Mouse (Mus musculus): ENCODE results near the gene Sdk1. TPM values are rescaled to one million over a fixed set of nuclear protein-coding genes. Genes with fewer than 3 reads are reported as not detected.

Sdk1 gene
- polyA plus RNA-seq (2012; ENCODE audit: insufficient read depth, insufficient read length, low replicate concordance, missing spikeins), result not detected in 2 replicates

GRCm38 (mm10) chr5:141240841-141241543 is at the start of gene Sdk1:
Gene Sdk1, plus strand, starts transcription at chr5:141241490.
- Histone ChIP-seq H3K27ac (ENCODE audit: insufficient read depth, low read depth, low read length) (no peak within 1 kb of the TSS), H3K4me1 (ENCODE audit: control insufficient read depth, insufficient read depth, low read length) (peaks cover 16% of the 10 kb centered on the region), H3K4me3 (ENCODE audit: insufficient read depth, low read depth, low read length) (peak within 1 kb of the TSS; percentile 76)
- WGBS, result under 1% methylated on average over 77 of the region's 77 CpGs
- TF ChIP-seq CTCF (IDR thresholded peaks at IDR 0.05; ENCODE audit: insufficient read depth, low read depth, low read length) (peak; percentile 95), POLR2A (IDR thresholded peaks at IDR 0.05; ENCODE audit: insufficient read depth, low read depth, low read length) (no peak)

GRCm38 (mm10) chr5:141197278-141197677 is 44.0 kb upstream of the Sdk1 start:
- Histone ChIP-seq H3K4me1 (ENCODE audit: control insufficient read depth, insufficient read depth, low read length) (no peaks in the 10 kb centered on the region; the same call in 1 of the 2 replicates), H3K4me3 (ENCODE audit: insufficient read depth, low read depth, low read length) (no peak overlapping the region), H3K27ac (ENCODE audit: insufficient read depth, low read depth, low read length) (no peak overlapping the region)
- 11% methylated on average over 4 of the region's 4 CpGs for WGBS
- TF ChIP-seq POLR2A (IDR thresholded peaks at IDR 0.05; ENCODE audit: insufficient read depth, low read depth, low read length), result no peak
- TF ChIP-seq CTCF (IDR thresholded peaks at IDR 0.05; ENCODE audit: insufficient read depth, low read depth, low read length), result no peak

GRCm38 (mm10) chr5:141202276-141203065 is 38.8 kb upstream of the Sdk1 start:
- Histone ChIP-seq H3K4me1 (ENCODE audit: control insufficient read depth, insufficient read depth, low read length) (peaks cover 6% of the 10 kb centered on the region; the same call in 1 of the 2 replicates), H3K27ac (ENCODE audit: insufficient read depth, low read depth, low read length) (no peak overlapping the region), H3K4me3 (ENCODE audit: insufficient read depth, low read depth, low read length) (no peak overlapping the region)
- TF ChIP-seq CTCF (IDR thresholded peaks at IDR 0.05; ENCODE audit: insufficient read depth, low read depth, low read length), result no peak
- no peak for TF ChIP-seq POLR2A (IDR thresholded peaks at IDR 0.05; ENCODE audit: insufficient read depth, low read depth, low read length)
- 73% methylated on average over 11 of the region's 11 CpGs for WGBS

GRCm38 (mm10) chr5:141207061-141207460 is 34.2 kb upstream of the Sdk1 start:
- H3K4me3 ChIP-seq (ENCODE audit: insufficient read depth, low read depth, low read length), result no peak overlapping the region
- no peak overlapping the region for H3K27ac ChIP-seq (ENCODE audit: insufficient read depth, low read depth, low read length)
- 32% methylated on average over 5 of the region's 5 CpGs for WGBS
- TF ChIP-seq POLR2A (IDR thresholded peaks at IDR 0.05; ENCODE audit: insufficient read depth, low read depth, low read length), result no peak
- no peak for TF ChIP-seq CTCF (IDR thresholded peaks at IDR 0.05; ENCODE audit: insufficient read depth, low read depth, low read length)
- peaks cover 7% of the 10 kb centered on the region; the same call in 1 of the 2 replicates for H3K4me1 ChIP-seq (ENCODE audit: control insufficient read depth, insufficient read depth, low read length)

- WGBS, result 83% methylated on average over 3 of the region's 3 CpGs
- no peak overlapping the region for H3K4me3 ChIP-seq (ENCODE audit: insufficient read depth, low read depth, low read length)
- no peak overlapping the region for H3K27ac ChIP-seq (ENCODE audit: insufficient read depth, low read depth, low read length)
- TF ChIP-seq POLR2A (IDR thresholded peaks at IDR 0.05; ENCODE audit: insufficient read depth, low read depth, low read length), result no peak
- TF ChIP-seq CTCF (IDR thresholded peaks at IDR 0.05; ENCODE audit: insufficient read depth, low read depth, low read length), result no peak
- H3K4me1 ChIP-seq (ENCODE audit: control insufficient read depth, insufficient read depth, low read length), result peaks cover 5% of the 10 kb centered on the region
Observed at GRCm38 (mm10) chr5:141225243-141225642, 16.0 kb upstream of the Sdk1 start.

GRCm38 (mm10) chr5:141234326-141234725 is 7.0 kb upstream of the Sdk1 start:
- 27% methylated on average over 4 of the region's 4 CpGs for WGBS
- TF ChIP-seq CTCF (IDR thresholded peaks at IDR 0.05; ENCODE audit: insufficient read depth, low read depth, low read length), result no peak
- no peak for TF ChIP-seq POLR2A (IDR thresholded peaks at IDR 0.05; ENCODE audit: insufficient read depth, low read depth, low read length)
- Histone ChIP-seq H3K4me3 (ENCODE audit: insufficient read depth, low read depth, low read length) (no peak overlapping the region), H3K4me1 (ENCODE audit: control insufficient read depth, insufficient read depth, low read length) (no peaks in the 10 kb centered on the region), H3K27ac (ENCODE audit: insufficient read depth, low read depth, low read length) (no peak overlapping the region)

GRCm38 (mm10) chr5:141239401-141239800 is 1.9 kb upstream of the Sdk1 start:
- 39% methylated on average over 5 of the region's 5 CpGs for WGBS
- no peak overlapping the region for H3K27ac ChIP-seq (ENCODE audit: insufficient read depth, low read depth, low read length)
- TF ChIP-seq CTCF (IDR thresholded peaks at IDR 0.05; ENCODE audit: insufficient read depth, low read depth, low read length) (no peak), POLR2A (IDR thresholded peaks at IDR 0.05; ENCODE audit: insufficient read depth, low read depth, low read length) (no peak)
- peaks cover 16% of the 10 kb centered on the region for H3K4me1 ChIP-seq (ENCODE audit: control insufficient read depth, insufficient read depth, low read length)
- H3K4me3 ChIP-seq (ENCODE audit: insufficient read depth, low read depth, low read length), result no peak overlapping the region

GRCm38 (mm10) chr5:141240441-141240840 is 849 bp upstream of the Sdk1 start:
- H3K4me1 ChIP-seq (ENCODE audit: control insufficient read depth, insufficient read depth, low read length), result peaks cover 16% of the 10 kb centered on the region
- H3K4me3 ChIP-seq (ENCODE audit: insufficient read depth, low read depth, low read length), result peak overlapping the region; percentile 45; the same call in 1 of the 2 replicates
- 3% methylated on average over 10 of the region's 10 CpGs for WGBS
- no peak for TF ChIP-seq POLR2A (IDR thresholded peaks at IDR 0.05; ENCODE audit: insufficient read depth, low read depth, low read length)
- no peak overlapping the region for H3K27ac ChIP-seq (ENCODE audit: insufficient read depth, low read depth, low read length)

Data from olfactory bulb, adult 2 months (tissue).